Mouse (Mus musculus): ENCODE data around the gene Acadvl. TPM values are rescaled to one million over a fixed set of nuclear protein-coding genes. Genes with fewer than 3 reads are reported as not detected.

Acadvl gene
- polyA plus RNA-seq (2012; rRNA removed; ENCODE audit: low replicate concordance) = 124 and 125 TPM in 2 replicates

GRCm38 (mm10) chr11:70014880-70015558, at the start of gene Acadvl:
Gene Acadvl (minus strand): TSS chr11:70015411.

GRCm38 (mm10) chr11:70053898-70054570, 38.8 kb upstream of the Acadvl start, which contains the start of gene Asgr1:
Gene Asgr1 (plus strand): TSS chr11:70054085.

GRCm38 (mm10) chr11:70016669-70017068, 1.5 kb upstream of the Acadvl start, which contains the start of gene Dlg4:
Gene Dlg4 (plus strand): TSS chr11:70016942.

GRCm38 (mm10) chr11:70000396-70000898, 14.8 kb downstream of the Acadvl start, which contains the start of gene Dvl2:
Gene Dvl2 (plus strand): TSS chr11:70000595.

GRCm38 (mm10) chr11:69995391-69995960, 19.7 kb downstream of the Acadvl start, which contains the start of gene Phf23:
Gene Phf23 (plus strand): TSS chr11:69995777.

GRCm38 (mm10) chr11:69990850-69991691, 24.1 kb downstream of the Acadvl start, which contains the start of gene Gabarap:
Gene Gabarap (plus strand): TSS chr11:69991143.

GRCm38 (mm10) chr11:69982225-69982624, 33.0 kb downstream of the Acadvl start, which contains the start of gene Elp5:
Gene Elp5 (minus strand): TSS chr11:69982517.

GRCm38 (mm10) chr11:69981141-69981762, 34.0 kb downstream of the Acadvl start, which contains the start of gene Ctdnep1:
Gene Ctdnep1 (plus strand): TSS chr11:69981156.

GRCm38 (mm10) chr11:69964650-69965270, 50.5 kb downstream of the Acadvl start, which contains the start of gene Cldn7:
Gene Cldn7 (plus strand): TSS chr11:69964779.

Other genes starting within 250 kb of the Acadvl start
- 7.0 and 19.2 TPM in 2 replicates for gene Zbtb4, start 249.5 kb downstream of the Acadvl start, polyA plus RNA-seq (2012; rRNA removed; ENCODE audit: low replicate concordance)
- gene Chrnb1, start 219.5 kb downstream of the Acadvl start, polyA plus RNA-seq (2012; rRNA removed; ENCODE audit: low replicate concordance) = 3.8 and 6.8 TPM in 2 replicates
- gene Fgf11, start 213.6 kb downstream of the Acadvl start, polyA plus RNA-seq (2012; rRNA removed; ENCODE audit: low replicate concordance) = 2.7 and 6.1 TPM in 2 replicates
- 44.7 and 80.5 TPM in 2 replicates for gene Tmem102, start 209.8 kb downstream of the Acadvl start, polyA plus RNA-seq (2012; rRNA removed; ENCODE audit: low replicate concordance)
- not detected in 2 replicates for gene Gm39566, start 200.1 kb downstream of the Acadvl start, polyA plus RNA-seq (2012; rRNA removed; ENCODE audit: low replicate concordance)
- gene Spem2, start 196.9 kb downstream of the Acadvl start, polyA plus RNA-seq (2012; rRNA removed; ENCODE audit: low replicate concordance) = not detected in 2 replicates
- 0.09 and 0.13 TPM in 2 replicates for gene Spem1, start 193.2 kb downstream of the Acadvl start, polyA plus RNA-seq (2012; rRNA removed; ENCODE audit: low replicate concordance)
- gene Nlgn2, start 177.6 kb downstream of the Acadvl start, polyA plus RNA-seq (2012; rRNA removed; ENCODE audit: low replicate concordance) = 6.9 and 15.5 TPM in 2 replicates
- gene Tmem256, start 176.9 kb downstream of the Acadvl start, polyA plus RNA-seq (2012; rRNA removed; ENCODE audit: low replicate concordance) = 102 and 130 TPM in 2 replicates
- gene Plscr3, start 169.0 kb downstream of the Acadvl start, polyA plus RNA-seq (2012; rRNA removed; ENCODE audit: low replicate concordance) = 39.3 and 58.9 TPM in 2 replicates
- 34.8 and 47.5 TPM in 2 replicates for gene Tnk1, start 156.7 kb downstream of the Acadvl start, polyA plus RNA-seq (2012; rRNA removed; ENCODE audit: low replicate concordance)
- gene Tmem95, start 137.4 kb downstream of the Acadvl start, polyA plus RNA-seq (2012; rRNA removed; ENCODE audit: low replicate concordance) = not detected in 2 replicates
- 2.0 and 2.3 TPM in 2 replicates for gene Kctd11, start 134.0 kb downstream of the Acadvl start, polyA plus RNA-seq (2012; rRNA removed; ENCODE audit: low replicate concordance)
- gene Acap1, start 119.9 kb downstream of the Acadvl start, polyA plus RNA-seq (2012; rRNA removed; ENCODE audit: low replicate concordance) = 7.4 and 13.8 TPM in 2 replicates
- 2.1 and 3.0 TPM in 2 replicates for gene 2810408A11Rik, start 114.4 kb downstream of the Acadvl start, polyA plus RNA-seq (2012; rRNA removed; ENCODE audit: low replicate concordance)
- 20.1 and 23.0 TPM in 2 replicates for gene Neurl4, start 114.3 kb downstream of the Acadvl start, polyA plus RNA-seq (2012; rRNA removed; ENCODE audit: low replicate concordance)
- gene Gps2, start 101.5 kb downstream of the Acadvl start, polyA plus RNA-seq (2012; rRNA removed; ENCODE audit: low replicate concordance) = 106 and 110 TPM in 2 replicates
- 196 and 222 TPM in 2 replicates for gene Eif5a, start 93.5 kb downstream of the Acadvl start, polyA plus RNA-seq (2012; rRNA removed; ENCODE audit: low replicate concordance)
- gene Ybx2, start 79.6 kb downstream of the Acadvl start, polyA plus RNA-seq (2012; rRNA removed; ENCODE audit: low replicate concordance) = 10.8 and 28.6 TPM in 2 replicates
- 15.5 and 23.7 TPM in 2 replicates for gene Slc2a4, start 67.2 kb downstream of the Acadvl start, polyA plus RNA-seq (2012; rRNA removed; ENCODE audit: low replicate concordance)
- 294 and 1,474 TPM in 2 replicates for gene Cldn7, start 50.6 kb downstream of the Acadvl start, polyA plus RNA-seq (2012; rRNA removed; ENCODE audit: low replicate concordance)
- gene Ctdnep1, start 34.3 kb downstream of the Acadvl start, polyA plus RNA-seq (2012; rRNA removed; ENCODE audit: low replicate concordance) = 85.4 and 132 TPM in 2 replicates
- 38.1 and 39.2 TPM in 2 replicates for gene Elp5, start 32.9 kb downstream of the Acadvl start, polyA plus RNA-seq (2012; rRNA removed; ENCODE audit: low replicate concordance)
- gene Gabarap, start 24.3 kb downstream of the Acadvl start, polyA plus RNA-seq (2012; rRNA removed; ENCODE audit: low replicate concordance) = 200 and 478 TPM in 2 replicates
- gene Phf23, start 19.6 kb downstream of the Acadvl start, polyA plus RNA-seq (2012; rRNA removed; ENCODE audit: low replicate concordance) = 8.8 and 9.4 TPM in 2 replicates
- 5.5 and 7.4 TPM in 2 replicates for gene Dvl2, start 14.8 kb downstream of the Acadvl start, polyA plus RNA-seq (2012; rRNA removed; ENCODE audit: low replicate concordance)
- gene Dlg4, start 1.5 kb upstream of the Acadvl start, polyA plus RNA-seq (2012; rRNA removed; ENCODE audit: low replicate concordance) = 5.2 and 5.7 TPM in 2 replicates
- gene Asgr1, start 38.7 kb upstream of the Acadvl start, polyA plus RNA-seq (2012; rRNA removed; ENCODE audit: low replicate concordance) = 0.49 TPM in 1 of 2 replicates, not detected in the other
- gene Asgr2, start 77.2 kb upstream of the Acadvl start, polyA plus RNA-seq (2012; rRNA removed; ENCODE audit: low replicate concordance) = 0.17 and 0.21 TPM in 2 replicates
- gene Mgl2, start 114.9 kb upstream of the Acadvl start, polyA plus RNA-seq (2012; rRNA removed; ENCODE audit: low replicate concordance) = 0.84 and 1.1 TPM in 2 replicates
- 0.66 and 0.88 TPM in 2 replicates for gene Clec10a, start 140.8 kb upstream of the Acadvl start, polyA plus RNA-seq (2012; rRNA removed; ENCODE audit: low replicate concordance)
- gene Slc16a11, start 197.3 kb upstream of the Acadvl start, polyA plus RNA-seq (2012; rRNA removed; ENCODE audit: low replicate concordance) = 22.1 and 33.3 TPM in 2 replicates
- 5.7 and 10.5 TPM in 2 replicates for gene Slc16a13, start 205.7 kb upstream of the Acadvl start, polyA plus RNA-seq (2012; rRNA removed; ENCODE audit: low replicate concordance)
- gene Bcl6b, start 214.4 kb upstream of the Acadvl start, polyA plus RNA-seq (2012; rRNA removed; ENCODE audit: low replicate concordance) = 0.81 and 2.0 TPM in 2 replicates
- gene 0610010K14Rik, start 222.5 kb upstream of the Acadvl start, polyA plus RNA-seq (2012; rRNA removed; ENCODE audit: low replicate concordance) = 44.8 and 46.2 TPM in 2 replicates
- gene Gm21988, start 224.4 kb upstream of the Acadvl start, polyA plus RNA-seq (2012; rRNA removed; ENCODE audit: low replicate concordance) = 3.7 and 6.3 TPM in 2 replicates
- 194 and 270 TPM in 2 replicates for gene Rnasek, start 224.4 kb upstream of the Acadvl start, polyA plus RNA-seq (2012; rRNA removed; ENCODE audit: low replicate concordance)
- gene Alox12, start 239.9 kb upstream of the Acadvl start, polyA plus RNA-seq (2012; rRNA removed; ENCODE audit: low replicate concordance) = 0.87 and 1.2 TPM in 2 replicates

Measured in duodenum, adult 2 months (tissue).